Mouse (Mus musculus) forebrain, embryonic 14.5 days (tissue): ENCODE measurements around the gene Itgav. TPM values are rescaled to one million over a fixed set of nuclear protein-coding genes. Genes with fewer than 3 reads are reported as not detected.

Source experiments
- ATAC-seq: fragments of 200-750 bp; cut with Nextera tagmentation; 2 replicates; pipeline ENCODE4 v1.8.0; 2017; ENCODE audit warnings: mild to moderate bottlenecking, moderate library complexity
- DNase-seq: peaks from one replicate; pipeline ENCODE4 v3.0.0-alpha.2; 2015; ENCODE audit warnings: low spot score
- H3K27ac ChIP-seq: fragments of 300-500 bp; sonication (generic); 2 replicates; pipeline ENCODE4 v1.5.1; 2014; ENCODE audit warnings: low read depth, mild to moderate bottlenecking, control low read depth, low read length, moderate library complexity
- H3K27me3 ChIP-seq: fragments of 300-500 bp; sonication (generic); replicated peaks from 2 replicates; pipeline ENCODE4 v1.6.1; 2014; ENCODE audit warnings: low read length, control low read depth, mixed read lengths; ENCODE audit not compliant: control insufficient read depth, insufficient read depth
- H3K36me3 ChIP-seq: fragments of 300-500 bp; sonication (generic); 2 replicates; pipeline ENCODE4 v1.6.1; 2014; ENCODE audit warnings: low read length, control low read depth; ENCODE audit not compliant: control insufficient read depth, insufficient read depth
- H3K4me1 ChIP-seq: fragments of 300-500 bp; sonication (generic); 2 replicates; pipeline ENCODE4 v1.6.1; 2014; ENCODE audit warnings: antibody characterized with exemption, low read length, control low read depth; ENCODE audit not compliant: control insufficient read depth, insufficient read depth
- H3K4me2 ChIP-seq: fragments of 300-500 bp; sonication (generic); 2 replicates; pipeline ENCODE4 v1.6.1; 2014; ENCODE audit warnings: mild to moderate bottlenecking, control low read depth, low read length
- H3K4me3 ChIP-seq: fragments of 300-500 bp; sonication (generic); 2 replicates; pipeline ENCODE4 v1.5.1; 2014; ENCODE audit warnings: low read depth, low read length, control low read depth
- H3K9ac ChIP-seq: fragments of 300-500 bp; sonication (generic); 2 replicates; pipeline ENCODE4 v1.6.1; 2014; ENCODE audit warnings: mild to moderate bottlenecking, low read length, control low read depth, moderate library complexity
- H3K9me3 ChIP-seq: fragments of 300-500 bp; sonication (generic); replicated peaks from 2 replicates; pipeline ENCODE4 v1.6.1; 2016; ENCODE audit warnings: low read length, control low read depth, mixed read lengths; ENCODE audit not compliant: control insufficient read depth
- WGBS: fragments of 180-500 bp; shearing (Covaris S2); extraction: QIAGEN DNeasy Blood & Tissue Kit; methylation state at CpG from one replicate; pipeline ENCODE4 v1.1.7; 2014; 5-methylcytosine and 5-hydroxymethylcytosine counted together
- polyA plus RNA-seq: library from polyadenylated mRNA; unstranded; fragments of >200 nt; fragmentation: Nextera tagmentation; extraction: Ambion mirVana; gene quantifications from 2 replicates; pipeline ENCODE4 v1.2.1, GENCODE M21; 2014

Itgav gene
- polyA plus RNA-seq, 1 experiment from 2014 or later, result 16.2 TPM

GRCm38 (mm10) chr2:83753008-83753407, 28.8 kb downstream of the Itgav start:
- H3K9me3 ChIP-seq, result no peaks in the 10 kb centered on the region
- no peak overlapping the region for H3K9ac ChIP-seq
- no peak overlapping the region for H3K4me3 ChIP-seq
- ATAC-seq, result no peak
- 95% methylated on average over 5 of the region's 5 CpGs for WGBS
- no peaks in the 10 kb centered on the region for H3K27me3 ChIP-seq
- no peak overlapping the region for H3K27ac ChIP-seq
- no peaks in the 10 kb centered on the region for H3K4me1 ChIP-seq
- H3K36me3 ChIP-seq, result no peaks in the 10 kb centered on the region
- DNase-seq, result no peak
- H3K4me2 ChIP-seq, result no peak overlapping the region

GRCm38 (mm10) chr2:83754306-83754837, 30.2 kb downstream of the Itgav start:
- 92% methylated on average over 5 of the region's 5 CpGs for WGBS
- Histone ChIP-seq H3K9me3 (no peaks in the 10 kb centered on the region), H3K4me1 (peaks cover 7% of the 10 kb centered on the region), H3K36me3 (no peaks in the 10 kb centered on the region), H3K4me3 (no peak overlapping the region), H3K27me3 (no peaks in the 10 kb centered on the region), H3K9ac (no peak overlapping the region), H3K27ac (no peak overlapping the region), H3K4me2 (no peak overlapping the region)
- DNase-seq (no peak), ATAC-seq (no peak)

GRCm38 (mm10) chr2:83758606-83759215, 34.5 kb downstream of the Itgav start:
- no peak for DNase-seq
- Histone ChIP-seq H3K27me3 (no peaks in the 10 kb centered on the region), H3K27ac (no peak overlapping the region), H3K9me3 (no peaks in the 10 kb centered on the region), H3K4me2 (peak overlapping the region; percentile 32), H3K4me1 (peaks cover 8% of the 10 kb centered on the region), H3K4me3 (peak overlapping the region; percentile 5; the same call in 1 of the 2 replicates), H3K36me3 (no peaks in the 10 kb centered on the region), H3K9ac (peak overlapping the region; percentile 43; the same call in 1 of the 2 replicates)
- 0 out of 2 replicates have a peak, but pooled peaks have one; percentile 3 for ATAC-seq
- 38% methylated on average over 7 of the region's 7 CpGs for WGBS

- Histone ChIP-seq H3K27ac (0 out of 2 replicates have a peak overlapping the region, but pooled peaks have one; percentile 6), H3K27me3 (no peaks in the 10 kb centered on the region), H3K4me2 (peak overlapping the region; percentile 32), H3K9me3 (no peaks in the 10 kb centered on the region), H3K4me3 (peak overlapping the region; percentile 5; the same call in 1 of the 2 replicates), H3K9ac (peak overlapping the region; percentile 43; the same call in 1 of the 2 replicates), H3K36me3 (no peaks in the 10 kb centered on the region), H3K4me1 (peaks cover 8% of the 10 kb centered on the region)
- peak; percentile 53; the same call in 1 of the 2 replicates for ATAC-seq
- peak; percentile 24 for DNase-seq
- WGBS, result 9% methylated on average over 11 of the region's 11 CpGs
These were observed 35.0 kb downstream of the Itgav start for GRCm38 (mm10) chr2:83759216-83759648.

GRCm38 (mm10) chr2:83759667-83760066, 35.5 kb downstream of the Itgav start:
- Histone ChIP-seq H3K9ac (no peak overlapping the region; the same call in 1 of the 2 replicates), H3K4me1 (peaks cover 8% of the 10 kb centered on the region), H3K9me3 (no peaks in the 10 kb centered on the region), H3K4me3 (no peak overlapping the region), H3K27me3 (no peaks in the 10 kb centered on the region), H3K36me3 (no peaks in the 10 kb centered on the region), H3K4me2 (no peak overlapping the region; the same call in 1 of the 2 replicates), H3K27ac (no peak overlapping the region)
- DNase-seq, result peak; percentile 69
- 37% methylated on average over 5 of the region's 5 CpGs for whole genome bisulfite sequencing
- peak; percentile 76 for ATAC-seq

- Histone ChIP-seq H3K4me2 (no peak overlapping the region), H3K27me3 (no peaks in the 10 kb centered on the region), H3K4me1 (peaks cover 8% of the 10 kb centered on the region), H3K36me3 (no peaks in the 10 kb centered on the region), H3K9me3 (no peaks in the 10 kb centered on the region), H3K4me3 (no peak overlapping the region), H3K9ac (no peak overlapping the region), H3K27ac (no peak overlapping the region)
- DNase-seq, result no peak
- no peak for ATAC-seq
- WGBS, result 87% methylated on average over 1 of the region's 1 CpGs
These were observed 35.9 kb downstream of the Itgav start for GRCm38 (mm10) chr2:83760112-83760511.

GRCm38 (mm10) chr2:83761506-83761905, 37.3 kb downstream of the Itgav start:
- DNase-seq (peak; percentile 61), ATAC-seq (peak; percentile 56; the same call in 1 of the 2 replicates)
- H3K4me2 ChIP-seq, result no peak overlapping the region
- H3K27ac ChIP-seq, result no peak overlapping the region
- H3K36me3 ChIP-seq, result no peaks in the 10 kb centered on the region
- no peak overlapping the region for H3K9ac ChIP-seq
- no peaks in the 10 kb centered on the region for H3K27me3 ChIP-seq
- no peak overlapping the region for H3K4me3 ChIP-seq
- H3K4me1 ChIP-seq, result peaks cover 8% of the 10 kb centered on the region
- no peaks in the 10 kb centered on the region for H3K9me3 ChIP-seq
- WGBS, result 64% methylated on average over 2 of the region's 2 CpGs

GRCm38 (mm10) chr2:83762106-83762855, 38.1 kb downstream of the Itgav start:
- H3K9ac ChIP-seq, result no peak overlapping the region
- no peak overlapping the region for H3K4me3 ChIP-seq
- H3K27ac ChIP-seq, result no peak overlapping the region
- ATAC-seq (peak; percentile 33; the same call in 1 of the 2 replicates), DNase-seq (peak; percentile 79)
- 60% methylated on average over 7 of the region's 7 CpGs for WGBS
- no peaks in the 10 kb centered on the region for H3K27me3 ChIP-seq
- H3K4me2 ChIP-seq, result no peak overlapping the region
- no peaks in the 10 kb centered on the region for H3K9me3 ChIP-seq
- peaks cover 8% of the 10 kb centered on the region for H3K4me1 ChIP-seq
- H3K36me3 ChIP-seq, result no peaks in the 10 kb centered on the region
